Mouse (Mus musculus): Measurements from ENCODE around the gene Usp27x.

The Usp27x gene

DNA sequence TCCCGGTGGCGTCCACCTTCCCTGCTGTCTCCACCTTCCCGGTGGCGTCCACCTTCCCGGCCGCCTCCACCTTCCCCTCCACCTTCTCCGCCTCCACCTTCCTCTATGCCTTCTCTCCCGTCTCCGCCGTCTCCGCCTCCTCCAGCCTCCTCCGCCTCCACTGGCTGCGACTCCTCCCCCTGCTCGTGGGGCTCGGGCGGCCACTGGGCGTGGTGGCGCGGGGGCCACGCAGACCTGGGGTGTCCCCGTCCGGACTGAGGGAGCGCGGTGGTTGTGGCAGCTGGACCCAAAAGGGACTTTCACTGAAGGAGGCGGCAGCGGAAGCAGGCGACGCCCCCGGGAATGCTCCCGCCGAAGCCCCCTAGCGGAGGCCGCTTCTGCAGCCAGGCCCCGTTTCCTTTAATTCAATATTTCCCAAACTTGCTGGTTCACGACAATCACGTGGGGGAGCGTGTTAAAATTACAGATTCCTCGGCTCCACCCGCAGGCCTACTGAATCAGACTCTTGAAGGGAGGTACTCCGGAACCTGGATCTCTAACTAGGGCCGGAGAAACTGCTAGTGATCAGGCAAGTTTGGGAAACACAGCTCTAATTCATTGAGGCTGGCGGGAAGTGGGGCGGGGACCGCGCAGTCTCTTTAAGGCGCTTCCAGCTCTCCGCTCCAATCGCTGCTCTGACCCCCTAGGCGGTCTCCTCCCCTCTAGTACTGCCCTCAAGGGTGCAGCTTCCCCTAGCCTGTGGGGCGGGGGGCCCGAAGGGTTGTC lies at the start of gene Usp27x:
Gene Usp27x, minus strand, starts transcription at position 115 of the 765 bp plus-strand sequence.
- peak; percentile 76 for DNase-seq (ENCODE audit: extremely low spot score, low spot score)

DNA sequence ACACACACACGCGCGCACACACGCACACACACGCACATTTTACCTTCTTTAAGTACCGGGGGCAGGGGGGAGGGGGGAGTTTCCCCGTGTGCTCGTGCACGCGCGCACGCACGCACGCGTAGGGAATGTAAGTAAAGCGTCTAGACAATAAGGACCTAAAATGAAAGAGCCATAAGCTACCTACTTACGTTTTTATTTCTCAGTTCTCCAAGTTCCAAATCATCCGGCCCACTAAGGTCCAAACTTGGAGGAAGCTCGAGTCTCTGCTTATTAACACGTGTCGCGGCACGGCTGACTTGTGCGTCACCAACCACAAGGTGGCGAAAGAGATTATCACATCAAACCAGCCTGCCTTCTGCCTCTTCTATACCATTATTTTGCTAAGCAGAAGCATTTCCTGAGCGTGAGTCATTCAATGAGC lies 47.1 kb upstream of the Usp27x start:
- peak; percentile 49 for DNase-seq (ENCODE audit: extremely low spot score, low spot score)

DNA sequence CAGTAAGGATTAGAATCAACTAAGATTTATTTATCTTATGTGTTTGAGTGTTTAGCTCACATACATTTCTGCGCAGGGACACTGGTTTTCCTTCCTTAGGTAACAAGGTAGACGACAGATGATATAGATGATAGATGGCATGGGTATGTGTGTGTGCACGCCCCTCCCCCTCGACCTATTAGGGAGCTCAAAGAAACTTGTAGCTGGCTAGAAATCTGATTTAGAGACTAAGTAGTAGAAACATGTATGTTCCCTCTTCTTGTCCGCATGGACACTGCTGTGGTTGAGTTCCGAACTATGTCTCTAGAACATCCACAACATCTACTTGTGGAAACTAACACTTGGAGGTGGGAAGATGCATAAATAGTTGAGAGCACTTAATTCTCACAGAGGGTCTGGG lies 46.5 kb upstream of the Usp27x start:
- DNase-seq (ENCODE audit: extremely low spot score, low spot score) = no peak

DNA sequence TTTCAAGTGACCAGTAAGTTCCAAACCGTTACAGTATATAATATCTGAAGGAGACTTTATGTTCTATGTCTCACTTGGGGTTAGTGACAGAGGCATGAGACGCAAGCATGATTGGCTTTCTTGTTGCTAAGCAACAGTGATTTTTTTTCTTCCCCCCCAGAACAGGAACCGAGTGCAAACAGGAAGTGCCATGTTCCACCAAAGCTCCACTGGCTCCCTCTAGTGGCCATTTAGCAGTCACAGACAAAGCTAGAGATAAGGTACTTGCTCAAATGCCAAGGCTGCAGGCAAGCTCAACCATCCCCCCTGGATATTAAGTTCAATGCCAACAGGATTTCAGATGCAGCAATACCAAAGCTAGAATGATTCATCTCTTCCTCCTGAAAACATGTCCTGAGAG lies 45.4 kb upstream of the Usp27x start:
- DNase-seq (ENCODE audit: extremely low spot score, low spot score) = peak; percentile 40

DNA sequence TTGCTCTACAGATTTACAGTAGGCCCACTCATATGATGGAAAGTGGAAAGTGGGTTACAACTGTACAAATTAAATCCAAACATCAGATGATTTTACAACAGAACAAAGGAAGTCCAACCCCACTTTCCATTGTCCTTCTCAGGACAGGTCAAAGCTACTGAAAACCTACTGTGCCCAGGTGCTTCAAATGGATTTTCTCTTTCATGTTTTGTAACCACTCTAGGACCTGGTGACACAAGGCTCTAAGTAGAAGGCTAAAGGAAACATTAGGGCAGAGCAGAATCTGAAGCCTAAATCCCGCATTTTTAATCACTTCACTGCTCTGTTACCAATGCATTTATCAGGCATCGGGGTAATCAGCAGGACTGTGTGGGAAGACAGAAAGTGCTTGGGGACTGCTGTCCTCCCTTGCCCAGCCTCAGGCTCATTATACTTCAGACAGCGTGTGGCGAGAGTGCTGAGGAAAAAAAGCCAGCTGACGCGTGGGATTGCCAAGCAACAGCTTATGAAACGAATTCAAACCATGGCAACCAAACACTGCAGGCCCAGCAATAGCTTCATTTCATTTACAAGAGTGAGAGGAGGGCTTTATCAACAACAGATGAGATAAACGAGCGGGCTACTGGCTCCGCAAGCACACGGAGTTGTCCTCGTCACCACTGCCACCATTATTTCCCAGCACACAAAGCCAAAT lies 40.7 kb upstream of the Usp27x start:
- no peak for DNase-seq (ENCODE audit: extremely low spot score, low spot score)

DNA sequence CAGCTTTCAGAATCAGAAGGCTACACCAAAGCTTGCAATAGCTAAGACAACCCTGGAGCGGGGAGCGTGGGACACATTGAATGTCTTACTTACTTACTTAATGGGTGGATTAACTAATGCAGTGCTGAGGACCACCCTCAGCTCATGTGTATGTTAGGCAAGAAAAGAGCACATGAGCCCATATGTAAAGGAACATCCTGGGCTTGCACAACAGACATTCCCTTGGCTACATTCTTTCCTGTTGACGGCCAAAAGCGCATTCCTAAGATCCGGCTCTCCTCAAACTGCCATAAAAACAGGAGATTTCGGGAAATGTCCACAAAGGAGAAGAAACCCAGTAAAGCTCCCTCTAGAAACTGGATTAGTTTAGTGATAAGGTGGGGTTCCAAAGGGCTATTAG lies 39.7 kb upstream of the Usp27x start:
- no peak for DNase-seq (ENCODE audit: extremely low spot score, low spot score)

DNA sequence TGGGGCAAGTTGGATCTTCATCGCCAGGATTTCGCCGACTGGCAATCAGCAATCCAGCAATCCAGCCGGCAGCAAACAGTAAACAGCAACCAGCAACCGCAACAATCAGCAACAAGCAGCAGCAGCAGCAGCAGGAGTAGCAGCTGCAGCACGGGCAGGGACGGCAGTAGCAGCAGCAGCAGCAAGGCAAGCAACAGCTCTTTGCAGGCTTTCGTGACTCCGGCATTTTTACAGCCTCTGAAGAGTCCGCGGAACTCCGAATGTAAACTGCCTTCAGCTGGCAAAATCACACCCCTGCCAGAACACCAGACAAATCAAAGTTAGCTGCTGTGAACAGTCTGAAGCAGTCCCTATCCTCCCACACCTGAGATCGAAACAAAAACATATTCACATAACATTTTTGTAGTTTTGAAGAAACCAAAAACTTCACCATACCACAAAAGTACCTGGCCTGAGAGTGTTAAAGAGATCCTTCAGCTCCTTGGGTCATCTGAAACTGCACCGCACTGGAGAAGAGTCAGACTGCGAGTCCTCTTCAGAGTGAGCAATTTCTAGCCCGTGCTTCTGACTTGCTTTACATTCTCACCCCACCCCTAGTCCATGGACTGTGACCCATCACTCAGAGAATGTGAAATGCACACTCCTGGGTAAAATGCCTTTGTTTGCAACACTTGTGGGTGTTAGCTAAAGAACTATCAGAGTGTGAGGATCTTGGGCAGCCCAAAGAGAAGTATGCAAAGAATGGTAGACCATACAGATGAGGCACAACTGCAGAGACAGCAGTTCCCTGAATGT lies 36.8 kb upstream of the Usp27x start:
- no peak for DNase-seq (ENCODE audit: extremely low spot score, low spot score)

DNA sequence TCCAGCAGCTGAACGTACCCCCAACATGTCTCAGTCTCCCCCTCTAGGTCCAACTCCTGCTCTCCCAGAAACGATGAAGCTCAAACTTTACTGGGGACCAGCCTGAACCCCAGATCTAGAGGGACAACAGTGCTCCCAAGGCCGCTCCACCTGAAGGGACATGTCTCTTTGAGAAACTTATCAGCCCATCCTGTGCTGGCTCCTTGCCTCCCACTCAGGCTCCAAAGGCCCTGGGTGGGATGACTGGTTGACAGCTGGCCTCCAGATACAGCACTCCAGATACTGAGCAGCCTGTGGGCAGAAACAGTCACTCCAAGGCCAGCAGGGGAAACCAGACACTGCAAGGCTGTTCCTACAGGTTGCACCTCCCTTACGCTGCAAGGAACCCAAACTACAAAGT lies 956 bp upstream of the Usp27x start:
- no peak for DNase-seq (ENCODE audit: extremely low spot score, low spot score)

DNA sequence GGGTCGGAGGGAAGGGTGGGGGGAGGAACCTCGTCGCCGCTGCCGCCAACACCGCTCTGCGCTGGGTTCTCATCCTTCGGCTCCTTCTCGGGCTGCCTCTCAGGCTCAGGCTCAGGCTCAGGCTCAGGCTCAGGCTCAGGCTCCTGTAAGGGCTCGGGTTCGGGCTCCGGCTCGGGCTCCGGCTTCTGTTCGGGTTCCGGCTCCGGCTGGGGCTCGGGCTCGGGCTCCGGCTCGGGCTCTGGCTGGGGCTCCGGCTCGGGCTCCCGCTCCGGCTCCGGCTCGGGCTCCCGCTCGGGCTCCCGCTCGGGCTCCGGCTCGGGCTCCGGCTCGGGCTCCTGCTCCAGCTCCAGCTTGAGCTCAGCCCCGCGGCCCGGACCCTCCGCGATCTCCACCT lies 311 bp downstream of the Usp27x start:
- no peak for DNase-seq (ENCODE audit: extremely low spot score, low spot score)

DNA sequence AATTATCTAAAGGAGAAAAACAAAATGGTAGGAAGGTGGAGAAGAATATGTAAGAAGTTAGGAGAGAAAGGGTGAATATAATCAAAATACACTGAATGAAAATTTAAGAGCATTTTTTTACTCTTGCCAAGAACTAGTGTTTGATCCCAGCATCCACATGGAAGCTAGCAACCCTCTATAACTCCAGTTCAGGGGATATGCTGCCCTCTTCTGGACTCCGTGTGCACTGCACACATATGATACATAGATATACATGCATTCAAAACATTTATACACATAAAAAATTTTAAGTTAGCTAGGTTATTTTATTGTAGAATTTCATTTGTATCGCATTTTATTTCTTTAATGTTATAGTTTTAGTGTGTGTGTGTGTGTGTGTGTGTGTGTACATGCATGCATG lies 50.2 kb downstream of the Usp27x start:
- no peak for DNase-seq (ENCODE audit: extremely low spot score, low spot score)

DNA sequence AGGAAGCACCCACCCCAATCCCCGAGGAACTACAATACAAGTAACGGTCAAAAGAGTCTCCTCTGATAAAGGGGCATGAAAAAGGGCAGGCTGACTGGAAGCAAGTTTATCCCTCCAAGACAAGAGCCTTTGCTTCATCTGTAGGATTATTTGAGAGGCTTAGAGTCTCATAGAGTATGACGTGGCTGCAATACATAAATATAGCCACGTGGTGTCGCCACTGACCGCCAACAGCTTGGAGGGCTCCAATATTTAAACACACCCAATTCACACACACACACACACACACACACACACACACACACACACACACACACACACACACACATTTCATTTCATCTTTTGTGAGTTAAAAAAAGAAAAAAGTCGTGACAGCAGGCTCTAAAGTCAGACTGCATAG lies 53.3 kb downstream of the Usp27x start:
- peak; percentile 44 for DNase-seq (ENCODE audit: extremely low spot score, low spot score)

Data from neural tube, embryonic 10.5 days (tissue).